Mouse (Mus musculus): Measurements from ENCODE around the gene Eif4e2.

- TF ChIP-seq POLR2A (IDR thresholded peaks at IDR 0.05; ENCODE audit: low read depth, low read length) (no peak), CTCF (IDR thresholded peaks at IDR 0.05; ENCODE audit: extremely low read depth, insufficient read depth, insufficient read length, insufficient replicate concordance) (no peak)
These were observed 51.5 kb downstream of the Eif4e2 start for GRCm38 (mm10) chr1:87265200-87265599.
